Mouse (Mus musculus) neural tube, embryonic 14.5 days (tissue): ENCODE measurements around the gene Gm3435. TPM values are rescaled to one million over a fixed set of nuclear protein-coding genes. Genes with fewer than 3 reads are reported as not detected.
"Not testable (repeated sequence)": the region's sequence is repeated elsewhere in the genome, so short reads cannot be mapped to it uniquely, and the experiment has no call there.

Source experiments
- ATAC-seq: fragments of 200-750 bp; cut with Nextera tagmentation; 2 replicates; pipeline ENCODE4 v1.8.0; 2017; ENCODE audit warnings: low read depth, mild to moderate bottlenecking, moderate TSS enrichment, moderate library complexity
- H3K27ac ChIP-seq: fragments of 300-500 bp; sonication (generic); 2 replicates; pipeline ENCODE4 v1.5.1; 2014; ENCODE audit warnings: low read depth, mild to moderate bottlenecking, control low read depth, low read length, moderate library complexity, mixed read lengths
- H3K27me3 ChIP-seq: fragments of 300-500 bp; sonication (generic); 2 replicates; pipeline ENCODE4 v1.6.1; 2014; ENCODE audit warnings: low read length; ENCODE audit not compliant: control insufficient read depth, insufficient read depth
- H3K36me3 ChIP-seq: fragments of 300-500 bp; sonication (generic); 2 replicates; pipeline ENCODE4 v1.6.1; 2014; ENCODE audit warnings: low read length, mixed read lengths; ENCODE audit not compliant: control insufficient read depth, insufficient read depth
- H3K4me1 ChIP-seq: fragments of 300-500 bp; sonication (generic); 2 replicates; pipeline ENCODE4 v1.6.1; 2014; ENCODE audit warnings: low read length; ENCODE audit not compliant: control insufficient read depth, insufficient read depth
- H3K4me2 ChIP-seq: fragments of 300-500 bp; sonication (generic); 2 replicates; pipeline ENCODE4 v1.6.1; 2014; ENCODE audit warnings: mild to moderate bottlenecking, low read depth, low read length, control low read depth
- H3K4me3 ChIP-seq: fragments of 300-500 bp; sonication (generic); 2 replicates; pipeline ENCODE4 v1.5.1; 2014; ENCODE audit warnings: low read depth, low read length, control low read depth, mixed read lengths
- H3K9ac ChIP-seq: fragments of 300-500 bp; sonication (generic); replicated peaks from 2 replicates; pipeline ENCODE4 v1.6.1; 2014; ENCODE audit warnings: low read depth, mild to moderate bottlenecking, control low read depth, low read length, mixed read lengths
- H3K9me3 ChIP-seq: fragments of 300-500 bp; sonication (generic); 2 replicates; pipeline ENCODE4 v1.6.1; 2016; ENCODE audit warnings: low read length; ENCODE audit not compliant: control insufficient read depth
- WGBS: fragments of 180-500 bp; shearing (Covaris S2); extraction: QIAGEN DNeasy Blood & Tissue Kit; methylation state at CpG from one replicate; pipeline ENCODE4 v1.1.7; 2014; 5-methylcytosine and 5-hydroxymethylcytosine counted together
- polyA plus RNA-seq: library from polyadenylated mRNA; unstranded; fragments of >200 nt; fragmentation: Nextera tagmentation; extraction: Ambion mirVana; gene quantifications from 2 replicates; pipeline ENCODE4 v1.2.1, GENCODE M21; 2014

Gene Gm3435
- 4.6 and 6.6 TPM in 2 replicates for polyA plus RNA-seq

DNA sequence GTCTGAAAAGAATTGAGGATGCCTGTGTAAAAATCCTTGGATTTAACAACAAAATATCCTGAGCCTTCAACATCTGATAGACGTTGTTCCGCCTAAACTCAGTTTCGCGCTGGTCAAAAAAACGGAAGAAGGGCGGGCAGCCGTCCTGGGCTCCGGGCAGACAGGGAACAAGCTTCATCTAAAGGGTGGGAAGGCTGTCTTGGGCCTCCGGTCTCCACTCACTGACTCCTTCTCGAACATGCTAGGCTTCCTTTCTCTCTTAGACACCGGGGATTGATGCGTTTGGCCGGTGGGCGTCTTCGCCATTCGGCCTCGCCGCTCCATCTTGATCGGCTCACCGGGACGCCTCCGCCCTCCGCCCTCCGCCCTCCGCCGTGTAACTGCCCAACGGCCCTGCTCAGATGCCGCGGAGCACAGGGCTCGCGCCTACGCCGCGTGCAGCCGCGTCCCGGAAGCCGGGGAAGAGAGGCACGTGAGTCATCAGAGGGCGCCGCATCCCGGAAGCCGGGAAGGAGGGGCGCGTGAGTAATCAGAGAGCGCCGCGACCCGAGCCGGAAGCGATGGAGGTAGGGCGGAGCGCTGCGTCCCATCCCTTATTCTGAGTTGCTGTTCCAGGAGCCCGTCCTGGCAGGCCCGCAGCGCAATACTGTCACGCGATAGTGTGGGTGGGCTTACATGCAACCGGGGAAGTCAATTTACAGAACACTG is at the start of gene Gm3435:
Gm3435 (plus strand) TSS at position 471 of the 708 bp plus-strand sequence.
- H3K27me3 ChIP-seq, H3K4me2 ChIP-seq, H3K4me1 ChIP-seq, H3K27ac ChIP-seq, H3K9me3 ChIP-seq, H3K4me3 ChIP-seq, H3K9ac ChIP-seq, H3K36me3 ChIP-seq: not testable (repeated sequence)
- peak; percentile 98 for ATAC-seq
- no CpG with 5 or more reads among the region's 60 CpGs for WGBS

- peaks cover 6% of the 10 kb centered on the region for H3K4me1 ChIP-seq
- peak overlapping the region; percentile 56 for H3K4me3 ChIP-seq
- H3K27me3 ChIP-seq = no peaks in the 10 kb centered on the region
- under 1% methylated on average over 16 of the region's 23 CpGs for WGBS
- no peaks in the 10 kb centered on the region for H3K36me3 ChIP-seq
- H3K9ac ChIP-seq = peak overlapping the region; percentile 61; the same call in 1 of the 2 replicates
- peak overlapping the region; percentile 96 for H3K4me2 ChIP-seq
- no peaks in the 10 kb centered on the region for H3K9me3 ChIP-seq
- peak; percentile 7; the same call in 1 of the 2 replicates for ATAC-seq
- H3K27ac ChIP-seq = no peak overlapping the region
Observed at GRCm38 (mm10) chr17:14960520-14960919, 49.5 kb upstream of the Gm3435 start.

- 0% methylated on average over 10 of the region's 100 CpGs for WGBS
- ATAC-seq = peak; percentile 82
- peak within 1 kb of the TSS; percentile 96 for H3K4me2 ChIP-seq
Observed at GRCm38 (mm10) chr17:14960951-14961556, 48.9 kb upstream of the Gm3435 start, which contains the start of gene Phf10. Phf10 (minus strand) TSS chr17:14961273.

GRCm38 (mm10) chr17:14961557-14962154 is 48.3 kb upstream of the Gm3435 start:
- H3K4me1 ChIP-seq, H3K27me3 ChIP-seq, H3K27ac ChIP-seq, H3K9me3 ChIP-seq, H3K4me2 ChIP-seq, H3K36me3 ChIP-seq, H3K9ac ChIP-seq, H3K4me3 ChIP-seq: not testable (repeated sequence)
- peak; percentile 94 for ATAC-seq
- no CpG with 5 or more reads among the region's 44 CpGs for WGBS

More at GRCm38 (mm10) chr17:14960951-14961556, 48.9 kb upstream of the Gm3435 start, which contains the start of gene Phf10:
- Histone ChIP-seq H3K4me3 (peak within 1 kb of the TSS; percentile 56), H3K9ac (peak within 1 kb of the TSS; percentile 61)
- H3K36me3 ChIP-seq, H3K9me3 ChIP-seq, H3K27ac ChIP-seq, H3K4me1 ChIP-seq, H3K27me3 ChIP-seq: not testable (repeated sequence)

DNA sequence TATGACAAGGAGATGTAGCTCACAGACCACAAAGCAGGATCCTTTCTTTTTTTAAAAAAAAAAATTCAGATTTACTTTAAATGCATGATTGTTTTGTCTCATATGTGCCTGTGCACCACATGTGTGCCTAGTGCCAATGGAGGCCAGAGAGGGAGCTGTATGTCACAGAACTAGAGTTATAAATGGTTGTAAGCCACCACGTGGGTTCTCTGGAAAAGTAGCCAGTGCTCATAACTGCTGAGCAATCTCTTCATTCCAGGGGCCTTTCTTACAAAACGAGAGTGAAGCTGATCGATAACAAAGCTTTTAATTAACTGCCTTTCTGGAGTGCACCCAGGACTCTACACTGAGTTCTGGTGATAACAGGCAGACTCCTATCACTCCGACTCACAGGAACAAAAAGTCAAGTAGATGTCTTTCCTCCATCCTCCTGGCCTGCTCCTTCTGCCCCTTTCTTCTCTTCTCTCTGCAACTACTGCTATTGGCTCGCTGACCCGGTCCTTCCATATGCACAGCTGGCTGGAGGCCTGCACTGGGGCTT is 41.5 kb upstream of the Gm3435 start:
- H3K9ac ChIP-seq, H3K4me1 ChIP-seq, H3K4me2 ChIP-seq, H3K27me3 ChIP-seq, H3K9me3 ChIP-seq, H3K27ac ChIP-seq, ATAC-seq, H3K4me3 ChIP-seq, H3K36me3 ChIP-seq: not testable (repeated sequence)
- no CpG with 5 or more reads among the region's 6 CpGs for WGBS

DNA sequence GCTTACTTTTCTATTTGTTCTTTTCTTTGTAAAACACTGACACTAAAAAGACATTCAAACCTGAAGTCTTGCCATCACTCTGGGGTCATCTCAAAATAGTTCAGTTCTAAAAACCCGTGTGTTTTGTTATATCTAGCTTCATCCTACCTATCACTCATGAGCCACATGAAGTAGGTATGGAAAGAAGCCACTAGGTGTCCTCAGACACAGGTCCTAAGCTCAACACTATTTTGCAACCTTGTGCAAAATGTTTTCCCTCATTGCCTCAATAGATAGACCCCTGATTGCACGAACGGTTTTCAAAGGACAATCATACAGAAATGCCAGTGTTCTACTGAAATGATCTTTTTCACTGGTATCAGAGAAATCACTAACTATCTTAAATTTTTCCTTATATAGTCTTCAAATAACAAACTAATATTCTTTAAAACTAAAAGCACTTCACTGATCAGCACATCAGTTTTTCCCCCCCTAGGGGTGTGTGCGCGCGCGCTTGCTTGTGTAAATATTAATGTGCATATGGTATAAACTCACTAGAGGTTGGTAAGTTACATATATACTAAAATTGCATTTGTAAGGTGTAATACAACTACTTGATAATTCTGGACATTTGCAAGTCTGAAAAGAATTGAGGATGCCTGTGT is 32.1 kb upstream of the Gm3435 start:
- H3K9ac ChIP-seq, H3K36me3 ChIP-seq, H3K4me2 ChIP-seq, H3K9me3 ChIP-seq, ATAC-seq, H3K27me3 ChIP-seq, H3K4me1 ChIP-seq, H3K4me3 ChIP-seq, H3K27ac ChIP-seq: not testable (repeated sequence)
- WGBS = 5% methylated on average over 4 of the region's 7 CpGs

GRCm38 (mm10) chr17:14978362-14979038 is 31.5 kb upstream of the Gm3435 start, which contains the start of the genes 9030025P20Rik and Gm3417:
9030025P20Rik (plus strand) TSS chr17:14978468.
Gm3417 (minus strand) TSS chr17:14978790.
- not testable (repeated sequence) for H3K9ac ChIP-seq, H3K4me3 ChIP-seq, H3K27ac ChIP-seq, H3K9me3 ChIP-seq, H3K36me3 ChIP-seq, H3K4me2 ChIP-seq, H3K27me3 ChIP-seq, H3K4me1 ChIP-seq
- peak; percentile 98 for ATAC-seq
- WGBS = no CpG with 5 or more reads among the region's 60 CpGs

GRCm38 (mm10) chr17:14990116-14990702 is 19.8 kb upstream of the Gm3435 start:
- not testable (repeated sequence) for H3K4me1 ChIP-seq, H3K4me2 ChIP-seq, H3K9ac ChIP-seq, H3K36me3 ChIP-seq, ATAC-seq, H3K4me3 ChIP-seq, H3K27ac ChIP-seq, H3K9me3 ChIP-seq, H3K27me3 ChIP-seq
- 71% methylated on average over 4 of the region's 5 CpGs for WGBS
